Mouse (Mus musculus): ENCODE results near the gene Tbl2. TPM values are rescaled to one million over a fixed set of nuclear protein-coding genes. Genes with fewer than 3 reads are reported as not detected.
A peak's percentile ranks its signal among the peaks of the same experiment; 100 is the strongest.

Tbl2 gene
- polyA plus RNA-seq, 1 experiment from 2014 or later, result 21.9 TPM

- DNase-seq (ENCODE audit: low spot score) (no peak), ATAC-seq (ENCODE audit: low FRiP score) (peak; percentile 30; the same call in 1 of the 2 replicates)
- WGBS, result 22% methylated on average over 10 of the region's 10 CpGs
- Histone ChIP-seq H3K9me3 (ENCODE audit: control insufficient read depth, low read length) (no peaks in the 10 kb centered on the region), H3K36me3 (ENCODE audit: control insufficient read depth, insufficient read depth, low read length) (no peaks in the 10 kb centered on the region), H3K4me2 (replicated peaks; ENCODE audit: low read depth, low read length) (peak overlapping the region; percentile 28), H3K9ac (ENCODE audit: low read depth, low read length) (peak overlapping the region; percentile 71), H3K27me3 (ENCODE audit: control insufficient read depth, insufficient read depth, low read length) (no peaks in the 10 kb centered on the region), H3K4me1 (replicated peaks; ENCODE audit: control insufficient read depth, insufficient read depth, low read length) (peaks cover 8% of the 10 kb centered on the region; the same call in 1 of the 2 replicates), H3K27ac (ENCODE audit: low read depth, low read length) (peak overlapping the region; percentile 95), H3K4me3 (ENCODE audit: low read depth, low read length) (peak overlapping the region; percentile 86)
Measured at GRCm38 (mm10) chr5:135186231-135186620, 36.8 kb downstream of the Tbl2 start.

- Histone ChIP-seq H3K4me2 (replicated peaks; ENCODE audit: low read depth, low read length) (peak within 1 kb of the TSS; percentile 45), H3K27me3 (ENCODE audit: control insufficient read depth, insufficient read depth, low read length) (no peaks in the 10 kb centered on the region), H3K4me3 (ENCODE audit: low read depth, low read length) (peak within 1 kb of the TSS; percentile 86), H3K36me3 (ENCODE audit: control insufficient read depth, insufficient read depth, low read length) (no peaks in the 10 kb centered on the region), H3K27ac (ENCODE audit: low read depth, low read length) (peak within 1 kb of the TSS; percentile 95), H3K4me1 (replicated peaks; ENCODE audit: control insufficient read depth, insufficient read depth, low read length) (peaks cover 8% of the 10 kb centered on the region; the same call in 1 of the 2 replicates), H3K9ac (ENCODE audit: low read depth, low read length) (peak within 1 kb of the TSS; percentile 90), H3K9me3 (ENCODE audit: control insufficient read depth, low read length) (no peaks in the 10 kb centered on the region)
- WGBS, result under 1% methylated on average over 55 of the region's 57 CpGs
- ATAC-seq (ENCODE audit: low FRiP score) (peak; percentile 98), DNase-seq (ENCODE audit: low spot score) (peak; percentile 98)
Measured at GRCm38 (mm10) chr5:135186621-135187348, 37.3 kb downstream of the Tbl2 start, which contains the start of gene Baz1b. TSS of gene Baz1b (plus strand) at chr5:135187264.

GRCm38 (mm10) chr5:135187349-135188213, 38.1 kb downstream of the Tbl2 start:
- Histone ChIP-seq H3K9ac (ENCODE audit: low read depth, low read length) (peak overlapping the region; percentile 90), H3K36me3 (ENCODE audit: control insufficient read depth, insufficient read depth, low read length) (no peaks in the 10 kb centered on the region), H3K4me3 (ENCODE audit: low read depth, low read length) (peak overlapping the region; percentile 86), H3K4me2 (replicated peaks; ENCODE audit: low read depth, low read length) (peak overlapping the region; percentile 45), H3K4me1 (replicated peaks; ENCODE audit: control insufficient read depth, insufficient read depth, low read length) (peaks cover 8% of the 10 kb centered on the region; the same call in 1 of the 2 replicates), H3K27me3 (ENCODE audit: control insufficient read depth, insufficient read depth, low read length) (no peaks in the 10 kb centered on the region), H3K27ac (ENCODE audit: low read depth, low read length) (peak overlapping the region; percentile 95), H3K9me3 (ENCODE audit: control insufficient read depth, low read length) (no peaks in the 10 kb centered on the region)
- DNase-seq (ENCODE audit: low spot score), result no peak
- WGBS, result under 1% methylated on average over 75 of the region's 102 CpGs
- ATAC-seq (ENCODE audit: low FRiP score), result peak; percentile 74

- H3K4me3 ChIP-seq (ENCODE audit: low read depth, low read length), result peak overlapping the region; percentile 86
- H3K36me3 ChIP-seq (ENCODE audit: control insufficient read depth, insufficient read depth, low read length), result no peaks in the 10 kb centered on the region
- no peaks in the 10 kb centered on the region for H3K27me3 ChIP-seq (ENCODE audit: control insufficient read depth, insufficient read depth, low read length)
- peak overlapping the region; percentile 95; the same call in 1 of the 2 replicates for H3K27ac ChIP-seq (ENCODE audit: low read depth, low read length)
- H3K4me2 ChIP-seq (replicated peaks; ENCODE audit: low read depth, low read length), result peak overlapping the region; percentile 45
- no peaks in the 10 kb centered on the region for H3K9me3 ChIP-seq (ENCODE audit: control insufficient read depth, low read length)
- ATAC-seq (ENCODE audit: low FRiP score) (no peak), DNase-seq (ENCODE audit: low spot score) (peak; percentile 30)
- peak overlapping the region; percentile 90 for H3K9ac ChIP-seq (ENCODE audit: low read depth, low read length)
- peaks cover 8% of the 10 kb centered on the region; the same call in 1 of the 2 replicates for H3K4me1 ChIP-seq (replicated peaks; ENCODE audit: control insufficient read depth, insufficient read depth, low read length)
- WGBS, result 2% methylated on average over 8 of the region's 8 CpGs
Measured at GRCm38 (mm10) chr5:135188214-135188554, 38.7 kb downstream of the Tbl2 start.

- DNase-seq (ENCODE audit: low spot score) (no peak), ATAC-seq (ENCODE audit: low FRiP score) (no peak)
- WGBS, result 67% methylated on average over 2 of the region's 2 CpGs
- H3K27ac ChIP-seq (ENCODE audit: low read depth, low read length), result no peak overlapping the region
- H3K9ac ChIP-seq (ENCODE audit: low read depth, low read length), result peak overlapping the region; percentile 7; the same call in 1 of the 2 replicates
- H3K4me2 ChIP-seq (replicated peaks; ENCODE audit: low read depth, low read length), result peak overlapping the region; percentile 45
- peaks cover 8% of the 10 kb centered on the region; the same call in 1 of the 2 replicates for H3K4me1 ChIP-seq (replicated peaks; ENCODE audit: control insufficient read depth, insufficient read depth, low read length)
- H3K9me3 ChIP-seq (ENCODE audit: control insufficient read depth, low read length), result no peaks in the 10 kb centered on the region
- no peaks in the 10 kb centered on the region for H3K36me3 ChIP-seq (ENCODE audit: control insufficient read depth, insufficient read depth, low read length)
- no peaks in the 10 kb centered on the region for H3K27me3 ChIP-seq (ENCODE audit: control insufficient read depth, insufficient read depth, low read length)
- peak overlapping the region; percentile 86 for H3K4me3 ChIP-seq (ENCODE audit: low read depth, low read length)
Measured at GRCm38 (mm10) chr5:135189281-135190022, 40.0 kb downstream of the Tbl2 start.

GRCm38 (mm10) chr5:135191620-135192019, 42.2 kb downstream of the Tbl2 start:
- ATAC-seq (ENCODE audit: low FRiP score), result no peak
- 46% methylated on average over 2 of the region's 2 CpGs for WGBS
- no peak overlapping the region for H3K4me2 ChIP-seq (replicated peaks; ENCODE audit: low read depth, low read length)
- H3K9me3 ChIP-seq (ENCODE audit: control insufficient read depth, low read length), result no peaks in the 10 kb centered on the region
- H3K36me3 ChIP-seq (ENCODE audit: control insufficient read depth, insufficient read depth, low read length), result no peaks in the 10 kb centered on the region
- no peak overlapping the region for H3K27ac ChIP-seq (ENCODE audit: low read depth, low read length)
- peak; percentile 82 for DNase-seq (ENCODE audit: low spot score)
- no peak overlapping the region for H3K4me3 ChIP-seq (ENCODE audit: low read depth, low read length)
- no peak overlapping the region for H3K9ac ChIP-seq (ENCODE audit: low read depth, low read length)
- no peaks in the 10 kb centered on the region for H3K27me3 ChIP-seq (ENCODE audit: control insufficient read depth, insufficient read depth, low read length)
- peaks cover 8% of the 10 kb centered on the region; the same call in 1 of the 2 replicates for H3K4me1 ChIP-seq (replicated peaks; ENCODE audit: control insufficient read depth, insufficient read depth, low read length)

- ATAC-seq (ENCODE audit: low FRiP score) (no peak), DNase-seq (ENCODE audit: low spot score) (no peak)
- no peak overlapping the region for H3K4me3 ChIP-seq (ENCODE audit: low read depth, low read length)
- no peak overlapping the region for H3K9ac ChIP-seq (ENCODE audit: low read depth, low read length)
- WGBS, result 95% methylated on average over 1 of the region's 1 CpGs
- H3K36me3 ChIP-seq (ENCODE audit: control insufficient read depth, insufficient read depth, low read length), result no peaks in the 10 kb centered on the region
- no peak overlapping the region for H3K27ac ChIP-seq (ENCODE audit: low read depth, low read length)
- peaks cover 8% of the 10 kb centered on the region; the same call in 1 of the 2 replicates for H3K4me1 ChIP-seq (replicated peaks; ENCODE audit: control insufficient read depth, insufficient read depth, low read length)
- no peaks in the 10 kb centered on the region for H3K9me3 ChIP-seq (ENCODE audit: control insufficient read depth, low read length)
- no peak overlapping the region for H3K4me2 ChIP-seq (replicated peaks; ENCODE audit: low read depth, low read length)
- H3K27me3 ChIP-seq (ENCODE audit: control insufficient read depth, insufficient read depth, low read length), result no peaks in the 10 kb centered on the region
Measured at GRCm38 (mm10) chr5:135192431-135192830, 43.0 kb downstream of the Tbl2 start.

- no peaks in the 10 kb centered on the region for H3K27me3 ChIP-seq (ENCODE audit: control insufficient read depth, insufficient read depth, low read length)
- no peaks in the 10 kb centered on the region for H3K4me1 ChIP-seq (replicated peaks; ENCODE audit: control insufficient read depth, insufficient read depth, low read length)
- no peak for ATAC-seq (ENCODE audit: low FRiP score)
- H3K9ac ChIP-seq (ENCODE audit: low read depth, low read length), result no peak overlapping the region
- no peak overlapping the region for H3K27ac ChIP-seq (ENCODE audit: low read depth, low read length)
- no peak overlapping the region for H3K4me2 ChIP-seq (replicated peaks; ENCODE audit: low read depth, low read length)
- H3K9me3 ChIP-seq (ENCODE audit: control insufficient read depth, low read length), result no peaks in the 10 kb centered on the region
- 0 out of 2 replicates have a peak, but pooled peaks cover 3% of the 10 kb centered on the region for H3K36me3 ChIP-seq (ENCODE audit: control insufficient read depth, insufficient read depth, low read length)
- WGBS, result 91% methylated on average over 6 of the region's 6 CpGs
- no peak overlapping the region for H3K4me3 ChIP-seq (ENCODE audit: low read depth, low read length)
- no peak for DNase-seq (ENCODE audit: low spot score)
Measured at GRCm38 (mm10) chr5:135196367-135196766, 46.9 kb downstream of the Tbl2 start.
